Mouse (Mus musculus): ENCODE data around the gene Spata7. TPM values are rescaled to one million over a fixed set of nuclear protein-coding genes. Genes with fewer than 3 reads are reported as not detected.
A peak's percentile ranks its signal among the peaks of the same experiment; 100 is the strongest.

Spata7 gene
- 30.6 and 32.3 TPM in 2 replicates for polyA plus RNA-seq (2015; fragmentation: Nextera tagmentation; extraction: Ambion mirVana)

DNA sequence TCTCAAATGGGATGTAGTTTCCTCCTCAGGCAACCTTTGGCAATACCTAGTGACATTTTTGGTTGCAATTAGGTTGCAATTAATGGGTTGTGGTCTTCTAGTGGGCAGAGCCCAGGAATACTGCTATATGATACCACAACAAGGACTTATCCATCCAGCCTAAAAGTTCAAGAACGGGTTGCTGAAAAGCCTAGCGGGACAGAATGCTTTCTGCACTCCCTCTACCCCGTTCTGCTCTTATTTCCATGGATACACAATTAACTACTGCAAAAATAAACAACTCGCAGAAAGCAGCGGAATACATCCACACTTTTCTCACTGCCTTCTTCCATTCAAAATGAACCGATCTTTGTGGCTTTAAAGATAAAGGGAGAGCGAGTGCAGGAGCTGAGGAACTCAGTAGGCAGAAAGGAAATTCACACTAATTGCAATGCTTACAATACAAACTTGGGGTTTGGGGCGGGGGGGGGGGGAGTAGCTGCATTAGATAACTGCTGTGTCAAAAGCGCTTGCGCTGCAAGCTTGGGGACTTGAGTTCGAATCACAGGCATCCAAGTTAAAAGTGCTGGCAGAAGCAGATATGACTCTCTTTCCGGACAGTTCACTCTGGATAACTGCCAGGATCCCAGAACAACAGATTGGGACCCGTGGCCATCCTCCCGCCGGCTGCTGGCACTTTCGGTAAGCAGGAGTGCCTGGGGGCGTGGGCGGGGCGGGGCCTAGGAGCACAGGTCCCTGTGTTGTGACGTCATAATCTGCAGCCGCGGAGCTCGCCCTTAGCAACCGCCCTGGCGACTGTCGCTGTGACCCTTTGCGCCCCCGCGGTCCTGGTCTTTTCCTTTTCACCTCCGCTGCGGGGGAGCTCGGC lies at the start of gene Spata7:
Spata7 (plus strand) TSS at position 766 of the 868 bp plus-strand sequence.
- WGBS, result 5% methylated on average over 32 of the region's 32 CpGs
- peak within 1 kb of the TSS; percentile 69 for H3K9ac ChIP-seq
- peak within 1 kb of the TSS; percentile 63 for H3K27ac ChIP-seq (replicated peaks)
- H3K4me3 ChIP-seq, result peak within 1 kb of the TSS; percentile 69
- no peaks in the 10 kb centered on the region for H3K9me3 ChIP-seq
- no peaks in the 10 kb centered on the region for H3K27me3 ChIP-seq
- peak; percentile 92 for ATAC-seq (ENCODE audit: low FRiP score, low read depth)
- peak within 1 kb of the TSS; percentile 59 for H3K4me2 ChIP-seq
- peaks cover 2% of the 10 kb centered on the region for H3K36me3 ChIP-seq
- H3K4me1 ChIP-seq (replicated peaks), result peaks cover 15% of the 10 kb centered on the region

GRCm38 (mm10) chr12:98585302-98585701 lies 42.7 kb upstream of the Spata7 start:
- no peak overlapping the region for H3K4me3 ChIP-seq
- no peaks in the 10 kb centered on the region for H3K27me3 ChIP-seq
- H3K36me3 ChIP-seq, result no peaks in the 10 kb centered on the region
- no peaks in the 10 kb centered on the region for H3K4me1 ChIP-seq (replicated peaks)
- no peaks in the 10 kb centered on the region for H3K9me3 ChIP-seq
- no peak overlapping the region for H3K27ac ChIP-seq (replicated peaks)
- no peak overlapping the region for H3K9ac ChIP-seq
- H3K4me2 ChIP-seq, result no peak overlapping the region
- no peak for ATAC-seq (ENCODE audit: low FRiP score, low read depth)
- WGBS, result 47% methylated on average over 3 of the region's 3 CpGs

- WGBS, result 80% methylated on average over 6 of the region's 6 CpGs
- no peaks in the 10 kb centered on the region; the same call in 1 of the 2 replicates for H3K9me3 ChIP-seq
- H3K9ac ChIP-seq, result no peak overlapping the region
- H3K4me2 ChIP-seq, result no peak overlapping the region
- H3K36me3 ChIP-seq, result no peaks in the 10 kb centered on the region
- no peak overlapping the region for H3K4me3 ChIP-seq
- ATAC-seq (ENCODE audit: low FRiP score, low read depth), result no peak
- H3K27ac ChIP-seq (replicated peaks), result no peak overlapping the region
- no peaks in the 10 kb centered on the region for H3K27me3 ChIP-seq
- H3K4me1 ChIP-seq (replicated peaks), result no peaks in the 10 kb centered on the region
Observed at GRCm38 (mm10) chr12:98588573-98588972, 39.4 kb upstream of the Spata7 start.

GRCm38 (mm10) chr12:98591016-98591415 lies 36.9 kb upstream of the Spata7 start:
- no peak for ATAC-seq (ENCODE audit: low FRiP score, low read depth)
- no peak overlapping the region for H3K9ac ChIP-seq
- 97% methylated on average over 2 of the region's 2 CpGs for WGBS
- H3K36me3 ChIP-seq, result no peaks in the 10 kb centered on the region
- H3K9me3 ChIP-seq, result no peaks in the 10 kb centered on the region; the same call in 1 of the 2 replicates
- H3K4me3 ChIP-seq, result no peak overlapping the region
- H3K4me2 ChIP-seq, result no peak overlapping the region
- H3K4me1 ChIP-seq (replicated peaks), result no peaks in the 10 kb centered on the region
- no peaks in the 10 kb centered on the region for H3K27me3 ChIP-seq
- no peak overlapping the region for H3K27ac ChIP-seq (replicated peaks)

- Histone ChIP-seq H3K4me1 (replicated peaks) (no peaks in the 10 kb centered on the region), H3K4me3 (no peak overlapping the region), H3K9ac (no peak overlapping the region), H3K27me3 (no peaks in the 10 kb centered on the region), H3K27ac (replicated peaks) (no peak overlapping the region), H3K9me3 (no peaks in the 10 kb centered on the region), H3K36me3 (no peaks in the 10 kb centered on the region), H3K4me2 (no peak overlapping the region)
- no peak for ATAC-seq (ENCODE audit: low FRiP score, low read depth)
- WGBS, result 86% methylated on average over 5 of the region's 5 CpGs
Observed at GRCm38 (mm10) chr12:98600861-98601260, 27.1 kb upstream of the Spata7 start.

- no peak for ATAC-seq (ENCODE audit: low FRiP score, low read depth)
- no peaks in the 10 kb centered on the region for H3K4me1 ChIP-seq (replicated peaks)
Observed at GRCm38 (mm10) chr12:98602114-98602513, 25.8 kb upstream of the Spata7 start.

DNA sequence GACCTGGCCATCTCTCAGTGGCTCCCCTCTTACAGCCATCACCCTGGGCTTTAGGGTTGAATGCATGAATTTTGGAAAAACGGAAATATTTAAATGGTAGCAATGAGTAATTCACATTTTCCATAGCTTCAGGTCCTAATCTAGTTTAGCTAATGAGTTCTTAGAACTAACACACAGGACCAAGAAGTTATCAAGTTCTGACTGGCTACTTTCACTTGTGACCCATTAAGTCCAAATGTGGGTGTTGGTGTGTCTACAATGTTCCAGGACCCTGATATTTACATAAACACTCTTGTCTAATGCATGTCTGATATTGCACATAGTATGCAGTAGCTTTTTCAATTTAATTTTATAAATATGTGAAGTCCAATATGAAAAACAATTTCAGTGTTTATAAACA lies 22.7 kb upstream of the Spata7 start:
- 87% methylated on average over 1 of the region's 1 CpGs for WGBS
- no peaks in the 10 kb centered on the region for H3K9me3 ChIP-seq
- no peak overlapping the region for H3K4me3 ChIP-seq
- H3K27ac ChIP-seq (replicated peaks), result no peak overlapping the region
- no peak overlapping the region for H3K4me2 ChIP-seq
- no peaks in the 10 kb centered on the region for H3K36me3 ChIP-seq
- H3K4me1 ChIP-seq (replicated peaks), result no peaks in the 10 kb centered on the region
- no peaks in the 10 kb centered on the region for H3K27me3 ChIP-seq
- no peak overlapping the region for H3K9ac ChIP-seq
- no peak for ATAC-seq (ENCODE audit: low FRiP score, low read depth)

More at GRCm38 (mm10) chr12:98602114-98602513, 25.8 kb upstream of the Spata7 start:
- no peak overlapping the region for H3K27ac ChIP-seq (replicated peaks)
- H3K27me3 ChIP-seq, result no peaks in the 10 kb centered on the region
- H3K4me3 ChIP-seq, result no peak overlapping the region
- 41% methylated on average over 6 of the region's 6 CpGs for WGBS
- no peaks in the 10 kb centered on the region for H3K36me3 ChIP-seq
- H3K9ac ChIP-seq, result no peak overlapping the region
- H3K4me2 ChIP-seq, result 0 out of 2 replicates have a peak overlapping the region, but pooled peaks have one; percentile 15
- no peaks in the 10 kb centered on the region for H3K9me3 ChIP-seq

- H3K4me3 ChIP-seq, result no peak overlapping the region
- no peaks in the 10 kb centered on the region for H3K36me3 ChIP-seq
- H3K4me2 ChIP-seq, result no peak overlapping the region
- WGBS, result 69% methylated on average over 5 of the region's 5 CpGs
- H3K9ac ChIP-seq, result no peak overlapping the region
- no peaks in the 10 kb centered on the region for H3K4me1 ChIP-seq (replicated peaks)
- no peaks in the 10 kb centered on the region for H3K9me3 ChIP-seq
- no peaks in the 10 kb centered on the region for H3K27me3 ChIP-seq
- ATAC-seq (ENCODE audit: low FRiP score, low read depth), result no peak
- H3K27ac ChIP-seq (replicated peaks), result no peak overlapping the region
Observed at GRCm38 (mm10) chr12:98606595-98607290, 21.2 kb upstream of the Spata7 start.

DNA sequence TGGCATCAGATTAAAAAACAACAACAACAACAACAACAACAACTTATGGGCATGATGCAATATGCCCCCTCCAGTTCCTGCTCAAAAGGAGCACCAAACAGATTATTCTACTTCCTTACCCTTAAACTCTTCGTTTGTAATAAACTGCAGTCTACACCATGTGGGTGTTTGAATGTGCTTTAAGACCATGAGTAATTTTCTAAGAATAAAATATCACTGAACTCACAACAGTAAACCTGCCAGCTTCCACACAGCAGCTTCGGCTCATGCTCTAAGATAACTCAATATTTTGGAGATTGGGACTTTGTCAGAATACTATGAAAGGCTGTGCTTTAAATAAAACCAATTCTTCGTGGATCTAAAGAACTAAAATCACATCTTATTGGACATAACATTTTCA lies 17.6 kb upstream of the Spata7 start:
- Histone ChIP-seq H3K4me2 (no peak overlapping the region), H3K36me3 (no peaks in the 10 kb centered on the region), H3K9ac (no peak overlapping the region), H3K27ac (replicated peaks) (no peak overlapping the region), H3K4me3 (no peak overlapping the region), H3K27me3 (no peaks in the 10 kb centered on the region), H3K4me1 (replicated peaks) (peaks cover 7% of the 10 kb centered on the region; the same call in 1 of the 2 replicates), H3K9me3 (no peaks in the 10 kb centered on the region)
- 78% methylated on average over 3 of the region's 3 CpGs for WGBS
- ATAC-seq (ENCODE audit: low FRiP score, low read depth), result no peak

GRCm38 (mm10) chr12:98614910-98615508 lies 12.9 kb upstream of the Spata7 start:
- no peaks in the 10 kb centered on the region for H3K36me3 ChIP-seq
- WGBS, result 65% methylated on average over 3 of the region's 3 CpGs
- no peaks in the 10 kb centered on the region for H3K9me3 ChIP-seq
- H3K27ac ChIP-seq (replicated peaks), result no peak overlapping the region
- peaks cover 10% of the 10 kb centered on the region; the same call in 1 of the 2 replicates for H3K4me1 ChIP-seq (replicated peaks)
- H3K4me3 ChIP-seq, result no peak overlapping the region
- H3K27me3 ChIP-seq, result no peaks in the 10 kb centered on the region
- peak; percentile 40; the same call in 1 of the 2 replicates for ATAC-seq (ENCODE audit: low FRiP score, low read depth)
- no peak overlapping the region for H3K4me2 ChIP-seq
- H3K9ac ChIP-seq, result no peak overlapping the region

DNA sequence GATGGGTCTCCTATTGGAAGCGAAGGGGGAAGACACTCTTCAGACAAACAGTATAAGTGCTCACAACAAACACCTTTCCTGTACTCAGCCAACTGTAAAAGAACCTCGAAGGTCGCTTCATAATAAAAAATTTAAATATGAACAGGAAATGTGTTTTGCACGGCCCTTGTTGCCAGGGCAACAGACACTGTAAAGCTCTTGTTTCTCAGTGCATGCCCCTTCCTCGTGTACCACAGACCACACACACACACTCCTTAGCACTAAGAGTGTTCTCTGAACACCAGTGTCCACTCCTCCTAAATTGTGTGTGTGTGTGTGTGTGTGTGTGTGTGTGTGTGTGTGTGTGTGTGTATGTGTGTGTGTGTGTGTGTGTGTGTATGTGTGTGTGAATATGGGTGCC lies 12.2 kb upstream of the Spata7 start:
- H3K9ac ChIP-seq, result no peak overlapping the region
- no peaks in the 10 kb centered on the region for H3K9me3 ChIP-seq
- peaks cover 10% of the 10 kb centered on the region; the same call in 1 of the 2 replicates for H3K4me1 ChIP-seq (replicated peaks)
- H3K36me3 ChIP-seq, result no peaks in the 10 kb centered on the region
- H3K4me3 ChIP-seq, result no peak overlapping the region
- H3K4me2 ChIP-seq, result no peak overlapping the region
- no peaks in the 10 kb centered on the region for H3K27me3 ChIP-seq
- WGBS, result 37% methylated on average over 5 of the region's 5 CpGs
- no peak for ATAC-seq (ENCODE audit: low FRiP score, low read depth)
- H3K27ac ChIP-seq (replicated peaks), result no peak overlapping the region

DNA sequence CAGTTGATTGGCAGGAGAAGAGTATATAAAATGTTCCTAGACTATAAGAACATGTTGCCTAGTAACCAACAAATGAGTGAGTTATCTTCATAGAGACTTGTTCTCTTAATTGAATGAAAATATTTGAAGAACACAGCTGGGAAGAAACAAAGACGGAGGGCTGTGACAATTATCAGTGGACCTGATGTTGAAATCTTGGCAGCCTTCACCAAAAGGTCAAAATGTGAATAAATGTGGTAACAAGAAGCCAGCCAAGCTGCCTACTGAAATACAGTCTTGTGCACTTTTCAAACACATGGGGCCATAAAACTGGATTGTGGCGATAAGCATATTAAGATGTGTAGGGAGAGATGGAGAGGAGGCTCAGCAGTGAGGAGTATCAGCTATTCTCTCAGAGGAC lies 8.5 kb upstream of the Spata7 start:
- 58% methylated on average over 2 of the region's 2 CpGs for WGBS

More for the DNA sequence above, 8.5 kb upstream of the Spata7 start:
- Histone ChIP-seq H3K27me3 (no peaks in the 10 kb centered on the region), H3K4me1 (replicated peaks) (peaks cover 10% of the 10 kb centered on the region; the same call in 1 of the 2 replicates), H3K9me3 (no peaks in the 10 kb centered on the region), H3K9ac (no peak overlapping the region), H3K4me2 (no peak overlapping the region), H3K36me3 (no peaks in the 10 kb centered on the region), H3K4me3 (no peak overlapping the region), H3K27ac (replicated peaks) (no peak overlapping the region)
- no peak for ATAC-seq (ENCODE audit: low FRiP score, low read depth)
